Mouse (Mus musculus) small intestine, adult 2 months (tissue): ENCODE results near the gene Nr4a2. TPM values are rescaled to one million over a fixed set of nuclear protein-coding genes. Genes with fewer than 3 reads are reported as not detected.
A peak's percentile ranks its signal among the peaks of the same experiment; 100 is the strongest.

ENCODE experiments used
- H3K27ac ChIP-seq: fragments of 200-500 bp; 2 replicates; pipeline ENCODE4 v1.5.1; 2012; ENCODE audit warnings: low read depth, low read length, control low read depth, inconsistent platforms; ENCODE audit not compliant: insufficient read depth
- H3K27me3 ChIP-seq: fragments of 200-500 bp; 2 replicates; pipeline ENCODE4 v1.6.1; 2012; ENCODE audit warnings: mild to moderate bottlenecking, moderate library complexity, low read length, inconsistent platforms; ENCODE audit not compliant: control insufficient read depth, insufficient read depth
- H3K36me3 ChIP-seq: fragments of 200-500 bp; 2 replicates; pipeline ENCODE4 v1.6.1; 2012; ENCODE audit warnings: mild to moderate bottlenecking, low read length, control low read depth, inconsistent platforms; ENCODE audit not compliant: control insufficient read depth, insufficient read depth
- H3K4me1 ChIP-seq: fragments of 200-500 bp; 2 replicates; pipeline ENCODE4 v1.6.1; 2012; ENCODE audit warnings: low read length, inconsistent platforms, mixed read lengths; ENCODE audit not compliant: control insufficient read depth, insufficient read depth, insufficient read length
- H3K4me3 ChIP-seq: fragments of 200-500 bp; 2 replicates; pipeline ENCODE4 v1.5.1; 2012; ENCODE audit warnings: low read depth, mild to moderate bottlenecking, control low read depth, inconsistent platforms, low read length, moderate library complexity
- CTCF ChIP-seq: fragments of 200-500 bp; IDR thresholded peaks from 2 replicates; pipeline ENCODE4 v1.5.1; 2012; ENCODE audit warnings: low read depth, mild to moderate bottlenecking, control low read depth, inconsistent platforms, low read length, moderate library complexity, mixed read lengths; ENCODE audit not compliant: insufficient replicate concordance, insufficient read length; ENCODE audit errors: extremely low read depth
- POLR2A ChIP-seq: fragments of 200-500 bp; IDR thresholded peaks from 2 replicates; pipeline ENCODE4 v1.6.1; 2012; ENCODE audit warnings: low read depth, mild to moderate bottlenecking, control low read depth, inconsistent platforms, low read length, moderate library complexity
- WGBS: fragments of 180-500 bp; shearing (Covaris S2); methylation state at CpG from one replicate; pipeline ENCODE4 v1.1.7; 2018; 5-methylcytosine and 5-hydroxymethylcytosine counted together
- polyA plus RNA-seq: library from polyadenylated mRNA; depleted of rRNA; stranded (reverse); fragments of >200 nt; gene quantifications from 2 replicates; pipeline ENCODE4 v1.2.3, GENCODE M21; 2012; rRNA removed

Nr4a2 gene
- polyA plus RNA-seq, 1 experiment = 2.0 TPM

- H3K27me3 ChIP-seq = peaks cover 40% of the 10 kb centered on the region
- H3K27ac ChIP-seq = no peak overlapping the region
- TF ChIP-seq POLR2A (no peak), CTCF (no peak)
- peak overlapping the region; percentile 33; the same call in 1 of the 2 replicates for H3K4me3 ChIP-seq
- peaks cover 9% of the 10 kb centered on the region for H3K4me1 ChIP-seq
- WGBS = 7% methylated on average over 26 of the region's 26 CpGs
- H3K36me3 ChIP-seq = no peaks in the 10 kb centered on the region
Measured at GRCm38 (mm10) chr2:57103845-57104660, 19.8 kb downstream of the Nr4a2 start.

GRCm38 (mm10) chr2:57102856-57103844 is 20.7 kb downstream of the Nr4a2 start:
- peaks cover 40% of the 10 kb centered on the region for H3K27me3 ChIP-seq
- WGBS = 2% methylated on average over 37 of the region's 37 CpGs
- no peak overlapping the region for H3K27ac ChIP-seq
- H3K4me3 ChIP-seq = peak overlapping the region; percentile 43
- TF ChIP-seq CTCF (no peak), POLR2A (no peak)
- H3K36me3 ChIP-seq = no peaks in the 10 kb centered on the region
- H3K4me1 ChIP-seq = peaks cover 9% of the 10 kb centered on the region

GRCm38 (mm10) chr2:57102091-57102855 is 21.5 kb downstream of the Nr4a2 start:
- Histone ChIP-seq H3K4me3 (peak overlapping the region; percentile 43), H3K4me1 (peaks cover 9% of the 10 kb centered on the region), H3K27me3 (peaks cover 45% of the 10 kb centered on the region), H3K36me3 (no peaks in the 10 kb centered on the region), H3K27ac (no peak overlapping the region)
- 3% methylated on average over 51 of the region's 51 CpGs for WGBS
- TF ChIP-seq POLR2A (no peak), CTCF (no peak)

GRCm38 (mm10) chr2:57100241-57100640 is 23.6 kb downstream of the Nr4a2 start:
- Histone ChIP-seq H3K27me3 (peaks cover 45% of the 10 kb centered on the region), H3K4me1 (peaks cover 9% of the 10 kb centered on the region), H3K27ac (no peak overlapping the region), H3K4me3 (no peak overlapping the region), H3K36me3 (no peaks in the 10 kb centered on the region)
- TF ChIP-seq POLR2A = no peak
- TF ChIP-seq CTCF = no peak
- WGBS = 90% methylated on average over 3 of the region's 3 CpGs

- Histone ChIP-seq H3K4me3 (no peak overlapping the region), H3K27ac (no peak overlapping the region), H3K4me1 (no peaks in the 10 kb centered on the region), H3K36me3 (no peaks in the 10 kb centered on the region), H3K27me3 (no peaks in the 10 kb centered on the region)
- TF ChIP-seq POLR2A (no peak), CTCF (no peak)
- 76% methylated on average over 9 of the region's 9 CpGs for WGBS
Measured at GRCm38 (mm10) chr2:57072452-57072851, 51.4 kb downstream of the Nr4a2 start.

GRCm38 (mm10) chr2:57063480-57063879 is 60.3 kb downstream of the Nr4a2 start:
- Histone ChIP-seq H3K27ac (no peak overlapping the region), H3K27me3 (no peaks in the 10 kb centered on the region), H3K4me3 (no peak overlapping the region), H3K36me3 (no peaks in the 10 kb centered on the region), H3K4me1 (no peaks in the 10 kb centered on the region)
- TF ChIP-seq CTCF (no peak), POLR2A (no peak)
- 64% methylated on average over 1 of the region's 1 CpGs for WGBS

Other genes starting within 250 kb of the Nr4a2 start
- gene Gpd2, start 113.6 kb upstream of the Nr4a2 start, polyA plus RNA-seq = 13.9 and 31.9 TPM in 2 replicates